Mouse (Mus musculus) limb, embryonic 14.5 days (tissue): ENCODE results near the gene Cnksr1. TPM values are rescaled to one million over a fixed set of nuclear protein-coding genes. Genes with fewer than 3 reads are reported as not detected.

ENCODE experiments used
- ATAC-seq: fragments of 200-750 bp; cut with Nextera tagmentation; 2 replicates; pipeline ENCODE4 v1.8.0; 2017; ENCODE audit warnings: low read depth, moderate number of reproducible peaks, moderate TSS enrichment; ENCODE audit not compliant: low FRiP score
- DNase-seq: peaks from one replicate; pipeline ENCODE4 v3.0.0-alpha.2; 2015; ENCODE audit warnings: low spot score
- H3K27ac ChIP-seq: fragments of 300-500 bp; sonication (generic); replicated peaks from 2 replicates; pipeline ENCODE4 v1.5.1; 2014; ENCODE audit warnings: low read depth, mild to moderate bottlenecking, low read length, moderate library complexity, mixed read lengths
- H3K27me3 ChIP-seq: fragments of 300-500 bp; sonication (generic); 2 replicates; pipeline ENCODE4 v1.6.1; 2014; ENCODE audit warnings: low read length, mixed read lengths; ENCODE audit not compliant: control insufficient read depth, insufficient read depth
- H3K36me3 ChIP-seq: fragments of 300-500 bp; sonication (generic); 2 replicates; pipeline ENCODE4 v1.6.1; 2014; ENCODE audit warnings: mild to moderate bottlenecking, low read length, moderate library complexity, mixed read lengths; ENCODE audit not compliant: control insufficient read depth, insufficient read depth
- H3K4me1 ChIP-seq: fragments of 300-500 bp; sonication (generic); 2 replicates; pipeline ENCODE4 v1.6.1; 2014; ENCODE audit warnings: antibody characterized with exemption, low read length, mixed read lengths; ENCODE audit not compliant: control insufficient read depth, insufficient read depth
- H3K4me2 ChIP-seq: fragments of 300-500 bp; sonication (generic); replicated peaks from 2 replicates; pipeline ENCODE4 v1.6.1; 2014; ENCODE audit warnings: low read depth, mild to moderate bottlenecking, low read length, moderate library complexity; ENCODE audit not compliant: severe bottlenecking
- H3K4me3 ChIP-seq: fragments of 300-500 bp; sonication (generic); replicated peaks from 2 replicates; pipeline ENCODE4 v1.5.1; 2014; ENCODE audit warnings: low read length
- H3K9ac ChIP-seq: fragments of 300-500 bp; sonication (generic); 2 replicates; pipeline ENCODE4 v1.6.1; 2014; ENCODE audit warnings: mild to moderate bottlenecking, low read depth, low read length, moderate library complexity; ENCODE audit not compliant: severe bottlenecking
- H3K9me3 ChIP-seq: fragments of 300-500 bp; sonication (generic); 2 replicates; pipeline ENCODE4 v1.6.1; 2016; ENCODE audit warnings: low read length; ENCODE audit not compliant: control insufficient read depth
- POLR2A ChIP-seq: fragments of 200-500 bp; IDR thresholded peaks from 2 replicates; pipeline ENCODE4 v1.8.0; 2012; ENCODE audit warnings: inconsistent platforms, mild to moderate bottlenecking, moderate library complexity, borderline replicate concordance; ENCODE audit not compliant: insufficient read depth, insufficient read length; ENCODE audit errors: extremely low read depth
- WGBS: fragments of 180-500 bp; shearing (Covaris S2); extraction: QIAGEN DNeasy Blood & Tissue Kit; methylation state at CpG from one replicate; pipeline ENCODE4 v1.1.7; 2014; 5-methylcytosine and 5-hydroxymethylcytosine counted together
- polyA plus RNA-seq, 2 experiments: library from polyadenylated mRNA; depleted of rRNA in 1 of 2; stranded (reverse) in 1 of 2; unstranded in 1 of 2; fragments of >200 nt; fragmentation: Nextera tagmentation in 1 of 2; extraction: Ambion mirVana in 1 of 2; gene quantifications; 2 replicates each; pipeline versions ENCODE4 v1.2.1 to v1.2.3; 2012 to 2014

The Cnksr1 gene
- polyA plus RNA-seq, 2 experiments, result 2.0 to 3.3 TPM

DNA sequence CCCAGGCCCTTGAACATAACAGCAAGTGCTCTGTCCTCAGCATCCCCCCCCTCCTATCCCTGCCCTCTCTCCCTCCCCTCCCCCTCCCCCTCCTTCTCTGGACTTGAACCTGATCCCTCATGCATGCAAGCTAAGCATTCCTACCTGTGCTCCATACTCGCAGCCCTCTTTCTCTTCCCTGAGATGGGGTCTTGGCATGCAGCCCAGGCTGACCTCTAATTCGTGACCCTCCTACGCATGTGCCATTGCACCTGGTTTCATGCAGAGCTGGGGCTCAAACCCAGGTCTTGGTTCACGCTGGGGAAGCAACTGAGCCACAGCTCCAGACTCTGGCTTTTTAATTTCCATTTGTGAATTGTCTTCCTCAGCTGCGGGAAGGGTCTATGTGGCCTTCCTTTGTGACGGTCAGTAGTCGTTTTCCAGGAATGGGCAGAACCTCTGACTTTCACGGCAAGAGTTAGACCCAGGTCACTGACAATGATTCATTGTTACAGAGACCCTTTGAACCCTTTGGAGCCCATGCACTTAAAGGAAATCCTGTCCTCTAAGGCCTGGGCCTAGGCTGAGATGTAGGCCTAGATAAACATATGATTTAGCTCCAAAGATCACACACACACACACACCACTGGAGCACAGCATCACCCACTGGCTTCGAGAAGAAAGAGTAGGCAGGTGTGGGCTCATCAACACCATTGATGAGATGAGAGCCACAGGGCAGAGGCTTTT, 27.8 kb upstream of the Cnksr1 start:
- no peak overlapping the region for H3K4me2 ChIP-seq
- no peaks in the 10 kb centered on the region for H3K27me3 ChIP-seq
- H3K27ac ChIP-seq, result no peak overlapping the region
- 54% methylated on average over 9 of the region's 9 CpGs for WGBS
- H3K4me3 ChIP-seq, result no peak overlapping the region
- TF ChIP-seq POLR2A, result no peak
- no peaks in the 10 kb centered on the region for H3K4me1 ChIP-seq
- no peaks in the 10 kb centered on the region for H3K9me3 ChIP-seq
- DNase-seq, result no peak
- H3K36me3 ChIP-seq, result no peaks in the 10 kb centered on the region
- no peak for ATAC-seq
- no peak overlapping the region for H3K9ac ChIP-seq

GRCm38 (mm10) chr4:134263191-134263590, 25.0 kb upstream of the Cnksr1 start:
- Histone ChIP-seq H3K27me3 (no peaks in the 10 kb centered on the region), H3K9me3 (no peaks in the 10 kb centered on the region), H3K4me1 (no peaks in the 10 kb centered on the region), H3K27ac (no peak overlapping the region), H3K4me2 (no peak overlapping the region), H3K36me3 (no peaks in the 10 kb centered on the region), H3K9ac (no peak overlapping the region), H3K4me3 (no peak overlapping the region)
- ATAC-seq (no peak), DNase-seq (no peak)
- WGBS, result 28% methylated on average over 6 of the region's 6 CpGs
- TF ChIP-seq POLR2A, result no peak

GRCm38 (mm10) chr4:134258354-134258753, 20.2 kb upstream of the Cnksr1 start:
- no peaks in the 10 kb centered on the region for H3K9me3 ChIP-seq
- H3K4me3 ChIP-seq, result no peak overlapping the region
- DNase-seq (no peak), ATAC-seq (no peak)
- WGBS, result 76% methylated on average over 11 of the region's 11 CpGs
- no peaks in the 10 kb centered on the region for H3K36me3 ChIP-seq
- H3K27ac ChIP-seq, result no peak overlapping the region
- H3K27me3 ChIP-seq, result peaks cover 11% of the 10 kb centered on the region
- H3K4me2 ChIP-seq, result no peak overlapping the region
- TF ChIP-seq POLR2A, result no peak
- no peak overlapping the region for H3K9ac ChIP-seq
- peaks cover 12% of the 10 kb centered on the region for H3K4me1 ChIP-seq

- no peak for DNase-seq
- Histone ChIP-seq H3K4me1 (peaks cover 14% of the 10 kb centered on the region), H3K27me3 (peaks cover 20% of the 10 kb centered on the region), H3K27ac (no peak overlapping the region), H3K9me3 (no peaks in the 10 kb centered on the region), H3K9ac (no peak overlapping the region; the same call in 1 of the 2 replicates), H3K36me3 (no peaks in the 10 kb centered on the region), H3K4me3 (no peak overlapping the region), H3K4me2 (no peak overlapping the region)
- 22% methylated on average over 11 of the region's 11 CpGs for WGBS
- no peak for ATAC-seq
- TF ChIP-seq POLR2A, result no peak
Observed at GRCm38 (mm10) chr4:134257198-134258009, 19.2 kb upstream of the Cnksr1 start.

- Histone ChIP-seq H3K4me1 (peaks cover 19% of the 10 kb centered on the region), H3K27me3 (peaks cover 28% of the 10 kb centered on the region), H3K27ac (no peak overlapping the region)
Observed at GRCm38 (mm10) chr4:134256407-134257197, 18.4 kb upstream of the Cnksr1 start.

More at GRCm38 (mm10) chr4:134256407-134257197, 18.4 kb upstream of the Cnksr1 start:
- Histone ChIP-seq H3K4me2 (no peak overlapping the region; the same call in 1 of the 2 replicates), H3K4me3 (no peak overlapping the region), H3K36me3 (no peaks in the 10 kb centered on the region), H3K9ac (no peak overlapping the region), H3K9me3 (no peaks in the 10 kb centered on the region)
- DNase-seq, result peak; percentile 19
- no peak for ATAC-seq
- TF ChIP-seq POLR2A, result no peak
- 19% methylated on average over 12 of the region's 19 CpGs for WGBS
